Mouse (Mus musculus): ENCODE measurements at regions not wholly inside any gene's neighbourhood (a gene's known extent, or its start where the extent isn't known, plus 50 kb on each side); places are given as distances from the start of the nearest gene placed in this dataset.

GRCm38 (mm10) chr15:62448116-62448515 lies 1396.9 kb downstream of the Gsdmc2 start:
- H3K27ac ChIP-seq = no peak overlapping the region
- H3K9me3 ChIP-seq (replicated peaks; ENCODE audit: low read length) = no peaks in the 10 kb centered on the region
- ATAC-seq (replicated peaks; ENCODE audit: low FRiP score, low read depth) (no peak), DNase-seq (ENCODE audit: low spot score) (no peak)
- H3K4me3 ChIP-seq (replicated peaks; ENCODE audit: low read depth, low read length) = no peak overlapping the region
- H3K9ac ChIP-seq (ENCODE audit: low read depth, low read length) = no peak overlapping the region
- WGBS = 85% methylated on average over 3 of the region's 3 CpGs
- H3K4me2 ChIP-seq (ENCODE audit: low read length) = no peak overlapping the region
- TF ChIP-seq CTCF (IDR thresholded peaks at IDR 0.05; ENCODE audit: low read depth) = no peak
- H3K27me3 ChIP-seq (ENCODE audit: insufficient read depth, low read length) = no peaks in the 10 kb centered on the region
- no peaks in the 10 kb centered on the region for H3K4me1 ChIP-seq (replicated peaks; ENCODE audit: insufficient read depth, low read length)
- no peaks in the 10 kb centered on the region for H3K36me3 ChIP-seq (ENCODE audit: insufficient read depth, low read length)

- no peak overlapping the region for H3K27ac ChIP-seq
- DNase-seq (ENCODE audit: low spot score) (peak; percentile 19), ATAC-seq (replicated peaks; ENCODE audit: low FRiP score, low read depth) (no peak)
- no peaks in the 10 kb centered on the region; the same call in 1 of the 2 replicates for H3K4me1 ChIP-seq (replicated peaks; ENCODE audit: insufficient read depth, low read length)
- no peak overlapping the region for H3K9ac ChIP-seq (ENCODE audit: low read depth, low read length)
- H3K9me3 ChIP-seq (replicated peaks; ENCODE audit: low read length) = no peaks in the 10 kb centered on the region
- no peak overlapping the region for H3K4me2 ChIP-seq (ENCODE audit: low read length)
- whole genome bisulfite sequencing = 35% methylated on average over 5 of the region's 5 CpGs
- H3K27me3 ChIP-seq (ENCODE audit: insufficient read depth, low read length) = no peaks in the 10 kb centered on the region
- no peak for TF ChIP-seq CTCF (IDR thresholded peaks at IDR 0.05; ENCODE audit: low read depth)
- H3K4me3 ChIP-seq (replicated peaks; ENCODE audit: low read depth, low read length) = no peak overlapping the region
- H3K36me3 ChIP-seq (ENCODE audit: insufficient read depth, low read length) = no peaks in the 10 kb centered on the region
Measured at GRCm38 (mm10) chr15:62439211-62439610, 1405.8 kb downstream of the Gsdmc2 start.

GRCm38 (mm10) chr15:62436631-62437030 lies 1408.3 kb downstream of the Gsdmc2 start:
- ATAC-seq (replicated peaks; ENCODE audit: low FRiP score, low read depth) (no peak), DNase-seq (ENCODE audit: low spot score) (no peak)
- no peaks in the 10 kb centered on the region for H3K9me3 ChIP-seq (replicated peaks; ENCODE audit: low read length)
- no peak overlapping the region for H3K4me3 ChIP-seq (replicated peaks; ENCODE audit: low read depth, low read length)
- WGBS = 91% methylated on average over 5 of the region's 5 CpGs
- no peak overlapping the region for H3K4me2 ChIP-seq (ENCODE audit: low read length)
- H3K27ac ChIP-seq = no peak overlapping the region
- no peaks in the 10 kb centered on the region for H3K36me3 ChIP-seq (ENCODE audit: insufficient read depth, low read length)
- no peak for TF ChIP-seq CTCF (IDR thresholded peaks at IDR 0.05; ENCODE audit: low read depth)
- no peaks in the 10 kb centered on the region; the same call in 1 of the 2 replicates for H3K4me1 ChIP-seq (replicated peaks; ENCODE audit: insufficient read depth, low read length)
- no peaks in the 10 kb centered on the region for H3K27me3 ChIP-seq (ENCODE audit: insufficient read depth, low read length)
- H3K9ac ChIP-seq (ENCODE audit: low read depth, low read length) = no peak overlapping the region

- H3K4me2 ChIP-seq (ENCODE audit: low read length) = no peak overlapping the region
- WGBS = 93% methylated on average over 4 of the region's 4 CpGs
- no peaks in the 10 kb centered on the region for H3K27me3 ChIP-seq (ENCODE audit: insufficient read depth, low read length)
- TF ChIP-seq CTCF (IDR thresholded peaks at IDR 0.05; ENCODE audit: low read depth) = no peak
- H3K4me1 ChIP-seq (replicated peaks; ENCODE audit: insufficient read depth, low read length) = no peaks in the 10 kb centered on the region; the same call in 1 of the 2 replicates
- H3K27ac ChIP-seq = no peak overlapping the region
- H3K4me3 ChIP-seq (replicated peaks; ENCODE audit: low read depth, low read length) = no peak overlapping the region
- H3K9me3 ChIP-seq (replicated peaks; ENCODE audit: low read length) = no peaks in the 10 kb centered on the region
- H3K36me3 ChIP-seq (ENCODE audit: insufficient read depth, low read length) = no peaks in the 10 kb centered on the region
- ATAC-seq (replicated peaks; ENCODE audit: low FRiP score, low read depth) (no peak), DNase-seq (ENCODE audit: low spot score) (no peak)
- H3K9ac ChIP-seq (ENCODE audit: low read depth, low read length) = no peak overlapping the region
Measured at GRCm38 (mm10) chr15:62435141-62435680, 1409.8 kb downstream of the Gsdmc2 start.

GRCm38 (mm10) chr15:62432742-62433245 lies 1412.2 kb downstream of the Gsdmc2 start:
- Histone ChIP-seq H3K4me1 (replicated peaks; ENCODE audit: insufficient read depth, low read length) (no peaks in the 10 kb centered on the region), H3K4me3 (replicated peaks; ENCODE audit: low read depth, low read length) (no peak overlapping the region), H3K9me3 (replicated peaks; ENCODE audit: low read length) (no peaks in the 10 kb centered on the region), H3K9ac (ENCODE audit: low read depth, low read length) (no peak overlapping the region), H3K27me3 (ENCODE audit: insufficient read depth, low read length) (no peaks in the 10 kb centered on the region), H3K27ac (no peak overlapping the region), H3K4me2 (ENCODE audit: low read length) (no peak overlapping the region), H3K36me3 (ENCODE audit: insufficient read depth, low read length) (no peaks in the 10 kb centered on the region)
- no peak for TF ChIP-seq CTCF (IDR thresholded peaks at IDR 0.05; ENCODE audit: low read depth)
- 100% methylated on average over 1 of the region's 1 CpGs for WGBS
- DNase-seq (ENCODE audit: low spot score) (no peak), ATAC-seq (replicated peaks; ENCODE audit: low FRiP score, low read depth) (no peak)

GRCm38 (mm10) chr15:62431150-62431678 lies 1413.8 kb downstream of the Gsdmc2 start:
- no peak overlapping the region for H3K4me3 ChIP-seq (replicated peaks; ENCODE audit: low read depth, low read length)
- ATAC-seq (replicated peaks; ENCODE audit: low FRiP score, low read depth) (no peak), DNase-seq (ENCODE audit: low spot score) (no peak)
- H3K36me3 ChIP-seq (ENCODE audit: insufficient read depth, low read length) = no peaks in the 10 kb centered on the region
- H3K9ac ChIP-seq (ENCODE audit: low read depth, low read length) = no peak overlapping the region
- H3K27ac ChIP-seq = no peak overlapping the region
- H3K4me1 ChIP-seq (replicated peaks; ENCODE audit: insufficient read depth, low read length) = no peaks in the 10 kb centered on the region
- 94% methylated on average over 1 of the region's 1 CpGs for WGBS
- no peak overlapping the region for H3K4me2 ChIP-seq (ENCODE audit: low read length)
- H3K27me3 ChIP-seq (ENCODE audit: insufficient read depth, low read length) = no peaks in the 10 kb centered on the region
- no peaks in the 10 kb centered on the region for H3K9me3 ChIP-seq (replicated peaks; ENCODE audit: low read length)
- no peak for TF ChIP-seq CTCF (IDR thresholded peaks at IDR 0.05; ENCODE audit: low read depth)
